Mouse (Mus musculus) lung, postnatal 0 days (tissue): ENCODE results near the gene Uqcc2. TPM values are rescaled to one million over a fixed set of nuclear protein-coding genes. Genes with fewer than 3 reads are reported as not detected.

ENCODE experiments used
- ATAC-seq: fragments of 200-750 bp; cut with Nextera tagmentation; 2 replicates; pipeline ENCODE4 v1.8.0; 2017; ENCODE audit warnings: moderate library complexity
- DNase-seq: peaks from one replicate; pipeline ENCODE4 v3.0.0-alpha.2; 2016; ENCODE audit warnings: low spot score
- H3K27ac ChIP-seq: fragments of 300-500 bp; sonication (generic); 2 replicates; pipeline ENCODE4 v1.5.1; 2014; ENCODE audit warnings: antibody characterized with exemption, mild to moderate bottlenecking, low read length, mixed read lengths
- H3K27me3 ChIP-seq: fragments of 300-500 bp; sonication (generic); replicated peaks from 2 replicates; pipeline ENCODE4 v1.6.1; 2014; ENCODE audit warnings: low read length, mixed read lengths; ENCODE audit not compliant: insufficient read depth
- H3K36me3 ChIP-seq: fragments of 300-500 bp; sonication (generic); 2 replicates; pipeline ENCODE4 v1.6.1; 2014; ENCODE audit warnings: low read length, mixed read lengths; ENCODE audit not compliant: insufficient read depth
- H3K4me1 ChIP-seq: fragments of 300-500 bp; sonication (generic); 2 replicates; pipeline ENCODE4 v1.6.1; 2014; ENCODE audit warnings: antibody characterized with exemption, low read depth, low read length, mixed read lengths; ENCODE audit not compliant: insufficient read depth
- H3K4me2 ChIP-seq: fragments of 300-500 bp; sonication (generic); replicated peaks from 2 replicates; pipeline ENCODE4 v1.6.1; 2014; ENCODE audit warnings: low read depth, mild to moderate bottlenecking, low read length, moderate library complexity, mixed read lengths
- H3K4me3 ChIP-seq: fragments of 300-500 bp; sonication (generic); 2 replicates; pipeline ENCODE4 v1.5.1; 2014; ENCODE audit warnings: low read depth, low read length
- H3K9ac ChIP-seq: fragments of 300-500 bp; sonication (generic); replicated peaks from 2 replicates; pipeline ENCODE4 v1.6.1; 2014; ENCODE audit warnings: low read depth, mild to moderate bottlenecking
- H3K9me3 ChIP-seq: fragments of 300-500 bp; sonication (generic); 2 replicates; pipeline ENCODE4 v1.6.1; 2016; ENCODE audit warnings: low read length, mixed read lengths
- CTCF ChIP-seq: IDR thresholded peaks from 2 replicates; pipeline ENCODE4 v1.5.1; 2016; ENCODE audit warnings: antibody characterized with exemption, mild to moderate bottlenecking
- EP300 ChIP-seq: IDR thresholded peaks from 2 replicates; pipeline ENCODE4 v1.6.1; 2016; ENCODE audit warnings: antibody characterized with exemption, mild to moderate bottlenecking, control low read depth
- WGBS: fragments of 180-500 bp; shearing (Covaris S2); extraction: QIAGEN DNeasy Blood & Tissue Kit; methylation state at CpG from one replicate; pipeline ENCODE4 v1.1.7; 2014; 5-methylcytosine and 5-hydroxymethylcytosine counted together
- polyA plus RNA-seq: library from polyadenylated mRNA; unstranded; fragments of >200 nt; fragmentation: Nextera tagmentation; extraction: Ambion mirVana; gene quantifications from 2 replicates; pipeline ENCODE4 v1.2.1, GENCODE M21; 2015

Gene Uqcc2
- polyA plus RNA-seq, 1 experiment from 2014 or later: 176 TPM

GRCm38 (mm10) chr17:27152976-27153723, 19.4 kb upstream of the Uqcc2 start:
- 38% methylated on average over 8 of the region's 8 CpGs for WGBS
- H3K27ac ChIP-seq: peak overlapping the region; percentile 51
- DNase-seq: peak; percentile 71
- H3K4me3 ChIP-seq: no peak overlapping the region
- no peaks in the 10 kb centered on the region for H3K9me3 ChIP-seq
- ATAC-seq: peak; percentile 85
- no peaks in the 10 kb centered on the region for H3K27me3 ChIP-seq
- H3K4me2 ChIP-seq: no peak overlapping the region
- no peaks in the 10 kb centered on the region for H3K4me1 ChIP-seq
- H3K36me3 ChIP-seq: no peaks in the 10 kb centered on the region
- no peak overlapping the region for H3K9ac ChIP-seq
- TF ChIP-seq EP300: peak; percentile 58; the same call in 1 of the 2 replicates
- no peak for TF ChIP-seq CTCF

- no peaks in the 10 kb centered on the region for H3K27me3 ChIP-seq
- WGBS: 73% methylated on average over 8 of the region's 8 CpGs
- H3K9me3 ChIP-seq: no peaks in the 10 kb centered on the region
- no peaks in the 10 kb centered on the region for H3K4me1 ChIP-seq
- no peak overlapping the region for H3K27ac ChIP-seq
- H3K4me2 ChIP-seq: no peak overlapping the region
- ATAC-seq (no peak), DNase-seq (peak; percentile 37)
- H3K4me3 ChIP-seq: no peak overlapping the region
- no peaks in the 10 kb centered on the region for H3K36me3 ChIP-seq
- TF ChIP-seq CTCF (peak; percentile 64), EP300 (no peak)
- H3K9ac ChIP-seq: no peak overlapping the region
These were observed 17.7 kb upstream of the Uqcc2 start for GRCm38 (mm10) chr17:27151411-27151810.

DNA sequence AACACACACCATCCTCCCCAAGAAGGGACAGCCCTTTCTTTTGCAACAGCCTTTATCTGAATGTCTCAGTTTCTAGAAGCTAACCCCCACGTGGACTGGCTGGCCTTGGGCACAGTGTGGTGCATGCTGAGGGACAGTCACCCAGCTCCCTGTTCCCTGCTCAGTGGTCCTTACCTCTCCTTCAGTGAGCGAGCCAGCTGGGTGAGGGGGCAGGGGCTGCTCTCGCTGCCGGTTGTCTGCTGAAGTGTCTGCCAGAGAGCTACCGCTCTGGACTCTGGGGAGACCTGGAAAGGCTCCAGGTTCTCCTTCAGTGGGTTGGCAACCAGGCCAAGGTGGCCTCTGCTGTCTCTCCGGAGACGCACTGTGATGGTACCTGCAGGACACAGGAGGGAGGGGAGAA, 17.2 kb upstream of the Uqcc2 start:
- H3K27me3 ChIP-seq: no peaks in the 10 kb centered on the region
- no peak for ATAC-seq
- H3K4me3 ChIP-seq: no peak overlapping the region
- no peak overlapping the region for H3K9ac ChIP-seq
- H3K9me3 ChIP-seq: no peaks in the 10 kb centered on the region
- no peaks in the 10 kb centered on the region for H3K36me3 ChIP-seq
- no peak for DNase-seq
- no peak overlapping the region for H3K27ac ChIP-seq
- H3K4me2 ChIP-seq: no peak overlapping the region
- H3K4me1 ChIP-seq: no peaks in the 10 kb centered on the region
- WGBS: 55% methylated on average over 7 of the region's 7 CpGs
- TF ChIP-seq EP300 (no peak), CTCF (no peak)

DNA sequence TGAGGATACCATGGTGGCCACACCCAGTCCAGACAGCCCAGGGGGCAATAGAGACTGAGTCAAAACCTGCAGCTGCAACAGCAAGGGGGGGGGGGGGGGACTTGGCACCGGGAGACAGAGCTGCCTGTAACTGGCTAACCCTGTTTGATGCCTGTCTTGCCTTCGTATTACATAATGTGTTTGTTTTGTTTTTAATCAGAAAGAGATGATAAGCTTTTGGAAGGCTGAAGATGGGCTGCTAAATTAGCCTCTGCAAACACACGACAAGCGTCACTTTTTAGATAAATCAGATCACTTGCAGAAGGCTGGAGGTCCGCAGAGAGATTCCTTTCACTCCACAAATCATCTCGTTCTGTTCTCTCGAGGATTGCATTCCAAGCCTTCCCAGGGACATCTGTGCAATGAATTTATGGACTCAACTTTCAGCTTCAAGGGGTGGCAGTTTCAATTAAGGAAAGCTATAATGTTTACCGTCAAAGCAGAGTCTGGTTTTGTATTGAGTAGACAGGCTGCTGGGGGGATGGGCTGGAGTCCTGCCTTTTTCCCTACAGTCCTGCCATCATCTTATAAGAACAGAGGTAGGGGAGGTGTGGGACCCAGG, 12.7 kb upstream of the Uqcc2 start:
- no peaks in the 10 kb centered on the region for H3K9me3 ChIP-seq
- no peak for DNase-seq
- H3K4me1 ChIP-seq: no peaks in the 10 kb centered on the region

DNA sequence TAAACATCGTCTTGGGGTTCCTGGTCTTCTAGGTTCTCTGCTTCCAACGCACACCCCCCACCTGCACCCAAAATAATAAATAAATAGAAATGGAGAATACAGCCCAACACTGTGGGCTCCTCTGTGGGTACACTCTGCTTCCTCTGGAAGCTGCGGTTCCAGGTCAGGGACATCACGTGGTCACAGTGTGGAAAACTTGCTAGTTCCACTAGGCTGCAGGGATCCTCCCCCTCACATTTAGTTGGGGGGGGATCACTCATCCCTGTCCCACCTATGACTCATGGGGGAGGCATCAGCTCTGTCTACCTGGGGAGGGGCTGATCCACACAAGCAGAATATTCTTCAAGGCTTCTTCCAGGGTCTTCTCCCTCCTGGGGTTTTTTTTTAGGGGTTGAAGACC, 10.4 kb upstream of the Uqcc2 start:
- Histone ChIP-seq H3K36me3 (no peaks in the 10 kb centered on the region), H3K27ac (no peak overlapping the region), H3K9me3 (no peaks in the 10 kb centered on the region), H3K4me1 (no peaks in the 10 kb centered on the region), H3K27me3 (no peaks in the 10 kb centered on the region), H3K4me3 (no peak overlapping the region), H3K4me2 (no peak overlapping the region), H3K9ac (no peak overlapping the region)
- DNase-seq (no peak), ATAC-seq (no peak)
- no peak for TF ChIP-seq CTCF
- no peak for TF ChIP-seq EP300
- 73% methylated on average over 4 of the region's 4 CpGs for WGBS

More for the DNA sequence above, 12.7 kb upstream of the Uqcc2 start:
- TF ChIP-seq CTCF (no peak), EP300 (no peak)
- Histone ChIP-seq H3K4me3 (no peak overlapping the region), H3K36me3 (no peaks in the 10 kb centered on the region), H3K4me2 (no peak overlapping the region), H3K27ac (no peak overlapping the region), H3K9ac (no peak overlapping the region), H3K27me3 (no peaks in the 10 kb centered on the region)
- 13% methylated on average over 8 of the region's 8 CpGs for WGBS
- no peak for ATAC-seq

GRCm38 (mm10) chr17:27141971-27142450, 8.3 kb upstream of the Uqcc2 start:
- no peaks in the 10 kb centered on the region for H3K36me3 ChIP-seq
- H3K4me3 ChIP-seq: no peak overlapping the region
- no peaks in the 10 kb centered on the region for H3K27me3 ChIP-seq
- H3K4me1 ChIP-seq: no peaks in the 10 kb centered on the region
- ATAC-seq (peak; percentile 62), DNase-seq (peak; percentile 67)
- no peak overlapping the region for H3K27ac ChIP-seq
- no peaks in the 10 kb centered on the region for H3K9me3 ChIP-seq
- 24% methylated on average over 10 of the region's 10 CpGs for WGBS
- H3K4me2 ChIP-seq: 0 out of 2 replicates have a peak overlapping the region, but pooled peaks have one; percentile 14
- no peak overlapping the region for H3K9ac ChIP-seq
- TF ChIP-seq CTCF: no peak
- TF ChIP-seq EP300: no peak
